Comparison of ENCODE assay signal across 8 mouse cellular contexts in genomic region chr8:123212321-123213117, GRCm38 (mm10). TPM values are rescaled to one million over a fixed set of nuclear protein-coding genes. Genes with fewer than 3 reads are reported as not detected.
DNase-seq lines count a peak whose midpoint lies in the region; ATAC-seq lines count a peak whose summit lies in the region.

Chmp1a (minus strand) TSS chr8:123212763.
Spata33 (plus strand) TSS chr8:123212832.

- peak within 1 kb of the TSS; percentile 95 for H3K4me3 ChIP-seq in hindbrain, embryonic 16.5 days (ENCODE audit: low read length)
- peak within 1 kb of the TSS; percentile 96 for H3K4me3 ChIP-seq in megakaryocyte, embryonic 14.5 days (replicated peaks)

- peaks cover 16% of the 10 kb centered on the region for H3K36me3 ChIP-seq in hindbrain, embryonic 16.5 days (ENCODE audit: control insufficient read depth, insufficient read depth, low read length)
- peaks cover 36% of the 10 kb centered on the region for H3K36me3 ChIP-seq in megakaryocyte, embryonic 14.5 days (replicated peaks; ENCODE audit: low read length)

- H3K4me1 ChIP-seq in hindbrain, embryonic 16.5 days (ENCODE audit: control insufficient read depth, insufficient read depth, low read depth, low read length), result peaks cover 19% of the 10 kb centered on the region
- peaks cover 44% of the 10 kb centered on the region for H3K4me1 ChIP-seq in megakaryocyte, embryonic 14.5 days

- H3K4me2 ChIP-seq in hindbrain, embryonic 16.5 days (ENCODE audit: low read length), result peak within 1 kb of the TSS; percentile 90

- H3K9me3 ChIP-seq in hindbrain, embryonic 16.5 days (ENCODE audit: control insufficient read depth, low read length), result no peaks in the 10 kb centered on the region
- no peaks in the 10 kb centered on the region for H3K9me3 ChIP-seq in megakaryocyte, embryonic 14.5 days

- H3K9ac ChIP-seq in hindbrain, embryonic 16.5 days (ENCODE audit: low read depth, low read length), result peak within 1 kb of the TSS; percentile 96

- ATAC-seq in activated CD4-positive, CD25-positive, alpha-beta regulatory T cell, adult 4 months, result peak; percentile 89
- peak; percentile 96 for ATAC-seq in hindbrain, embryonic 16.5 days

- H3K27ac ChIP-seq in hindbrain, embryonic 16.5 days (ENCODE audit: low read depth, low read length), result peak within 1 kb of the TSS; percentile 69

- no peaks in the 10 kb centered on the region for H3K27me3 ChIP-seq in hindbrain, embryonic 16.5 days (replicated peaks; ENCODE audit: control insufficient read depth, insufficient read depth, low read length)
- H3K27me3 ChIP-seq in megakaryocyte, embryonic 14.5 days (replicated peaks), result peaks cover 27% of the 10 kb centered on the region

- peak; percentile 67 to 91 for DNase-seq in cerebellum, postnatal 4 days (ENCODE audit: low spot score in 2 of 2)
- peak; percentile 81 for DNase-seq in gastrocnemius, adult 18-20 months (ENCODE audit: low spot score)
- peak; percentile 72 to 87 for DNase-seq in left cerebral cortex, adult 8-10 months (ENCODE audit: low spot score in 2 of 2)
- DNase-seq in right cerebral cortex, adult 2 months (ENCODE audit: low spot score in 2 of 2), result peak; percentile 81 to 89
- peak; percentile 92 for DNase-seq in urinary bladder, postnatal 14 days (ENCODE audit: low spot score)

- WGBS in hindbrain, embryonic 16.5 days, result 2% methylated on average over 72 of the region's 76 CpGs

RNA-seq across cellular contexts. Expression of gene Chmp1a, which starts in this region (rescaled TPM):
- polyA plus RNA-seq in activated CD4-positive, CD25-positive, alpha-beta regulatory T cell, adult 4 months (2017; shearing (Covaris generic)), result 100 to 1,000 TPM; 108 to 109 TPM
- 10 to 100 TPM; 57.2 to 68.0 TPM for total RNA-seq in gastrocnemius, adult 18-20 months (2021)
- 221 and 224 TPM in 2 replicates for polyA plus RNA-seq in hindbrain, embryonic 16.5 days (2015; fragmentation: Nextera tagmentation; extraction: Ambion mirVana)
- total RNA-seq in left cerebral cortex, adult 8-10 months (2022), result 100 to 1,000 TPM in 1 of 4 experiments, 10 to 100 TPM in 3; 86.9 to 101 (median 93.5) TPM
- 25.0 and 29.4 TPM in 2 replicates for polyA plus RNA-seq in megakaryocyte, embryonic 14.5 days (2012; ENCODE audit: insufficient read depth, low replicate concordance)

RNA-seq across cellular contexts. Expression of gene Spata33, which starts in this region (rescaled TPM):
- polyA plus RNA-seq in activated CD4-positive, CD25-positive, alpha-beta regulatory T cell, adult 4 months (2017; shearing (Covaris generic)), result not detected
- 1 to 10 TPM in 1 of 2 experiments, under 1 TPM in 1; 0.83 to 2.1 TPM for total RNA-seq in gastrocnemius, adult 18-20 months (2021)
- 7.0 and 7.1 TPM in 2 replicates for polyA plus RNA-seq in hindbrain, embryonic 16.5 days (2015; fragmentation: Nextera tagmentation; extraction: Ambion mirVana)
- 1 to 10 TPM; 6.0 to 7.9 (median 6.2) TPM for total RNA-seq in left cerebral cortex, adult 8-10 months (2022)
- not detected in 2 replicates for polyA plus RNA-seq in megakaryocyte, embryonic 14.5 days (2012; ENCODE audit: insufficient read depth, low replicate concordance)

Comparison
In these comparisons a context has a peak if more than half of its experiments do, and no peak if none do; other contexts are left out.
1. Peak in every context shown above with its lines: DNase-seq, ATAC-seq, H3K4me3 ChIP-seq and H3K27ac ChIP-seq.